Mouse (Mus musculus): ENCODE measurements around the gene Dnal1. TPM values are rescaled to one million over a fixed set of nuclear protein-coding genes. Genes with fewer than 3 reads are reported as not detected.
A peak's percentile ranks its signal among the peaks of the same experiment; 100 is the strongest.

Dnal1 gene
- total and polyA plus RNA-seq, 3 experiments = 1.3 to 1.7 TPM; not detected in 1

DNA sequence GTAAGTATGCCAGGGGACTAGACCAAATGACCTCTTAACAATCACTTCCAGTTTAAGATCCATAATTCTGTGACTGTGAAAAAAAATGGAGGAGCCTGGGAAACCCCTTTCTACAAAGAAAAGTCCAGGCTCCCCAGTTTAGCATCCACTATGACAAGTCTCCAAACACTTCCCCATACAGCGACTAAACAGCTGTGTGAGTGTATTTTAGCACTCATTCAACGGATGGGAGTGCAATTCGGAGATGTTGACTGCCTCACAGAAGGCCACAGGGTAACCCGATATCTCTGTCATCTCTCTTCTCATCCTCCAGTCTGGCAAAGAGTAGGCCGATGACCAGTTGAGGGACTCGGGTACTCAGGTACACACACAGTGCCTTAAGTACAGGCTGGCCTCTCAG is 81.0 kb downstream of the Dnal1 start:
- Histone ChIP-seq H3K36me3 (ENCODE audit: control insufficient read depth in 1 of 2, insufficient read depth in 2 of 2, low read length in 2 of 2) (peaks cover 1 to 16% of the 10 kb centered on the region in 2 experiments; a peak in 3 of 4 replicates), H3K9me3 (replicated peaks; ENCODE audit: insufficient read depth, low read length) (no peaks in the 10 kb centered on the region), H3K79me2 (ENCODE audit: control insufficient read depth, insufficient read depth, low read length, poor library complexity) (peaks cover 51% of the 10 kb centered on the region), H3K4me3 (ENCODE audit: control insufficient read depth in 1 of 2, insufficient read depth in 1 of 2, low read depth in 2 of 2, low read length in 2 of 2) (no peak overlapping the region), H3K27me3 (ENCODE audit: control insufficient read depth in 1 of 2, insufficient read depth in 2 of 2, low read length in 2 of 2) (no peaks in the 10 kb centered on the region), H3K4me1 (ENCODE audit: control insufficient read depth in 1 of 2, insufficient read depth in 2 of 2, low read length in 2 of 2) (peaks cover 5 to 15% of the 10 kb centered on the region in 2 experiments; a peak in 3 of 4 replicates), H3K27ac (ENCODE audit: control insufficient read depth, low read depth, low read length) (peak overlapping the region; percentile 92; the same call in 1 of the 2 replicates), H3K9ac (ENCODE audit: control insufficient read depth, low read depth, low read length, poor library complexity, severe bottlenecking) (peak overlapping the region; percentile 83)
- peak; percentile 38 for DNase-seq (ENCODE audit: low read depth, low spot score)
- TF ChIP-seq NELFE (IDR thresholded peaks at IDR 0.05; ENCODE audit: low read depth, low read length) (0 out of 2 replicates have a peak, but pooled peaks have one; percentile 19), SMC3 (IDR thresholded peaks at IDR 0.05; ENCODE audit: low read depth, low read length) (no peak), USF2 (IDR thresholded peaks at IDR 0.05; ENCODE audit: borderline replicate concordance in 1 of 2, insufficient read depth in 1 of 2, low read depth in 1 of 2, low read length in 2 of 2) (no peak), ZC3H11A (IDR thresholded peaks at IDR 0.05; ENCODE audit: low read depth, low read length) (no peak), BHLHE40 (IDR thresholded peaks at IDR 0.05; ENCODE audit: borderline replicate concordance, low read depth, low read length) (no peak), SIN3A (IDR thresholded peaks at IDR 0.05; ENCODE audit: low read length) (no peak), UBTF (IDR thresholded peaks at IDR 0.05; ENCODE audit: borderline replicate concordance, insufficient read depth, low read depth, low read length) (no peak), POLR2AphosphoS2 (IDR thresholded peaks at IDR 0.05; ENCODE audit: low read length) (no peak)

Other genes with a start within 250 kb of the Dnal1 start
- 8.4 and 10.6 TPM in 2 replicates for gene Numb, start 192.4 kb upstream of the Dnal1 start, total RNA-seq (2012; rRNA removed)
- 10 to 100 TPM in 1 of 2 experiments, not detected in 1; 14.6 TPM for gene Numb, start 192.4 kb upstream of the Dnal1 start, polyA plus RNA-seq (2012; ENCODE audit: insufficient read depth in 1 of 2, insufficient read length in 2 of 2, low read depth in 1 of 2, low replicate concordance in 2 of 2, missing spikeins in 1 of 2)
- 43.4 and 46.6 TPM in 2 replicates for gene Riox1, start 163.8 kb upstream of the Dnal1 start, total RNA-seq (2012; rRNA removed)
- 10 to 100 TPM in 1 of 2 experiments, not detected in 1; 47.1 TPM for gene Riox1, start 163.8 kb upstream of the Dnal1 start, polyA plus RNA-seq (2012; ENCODE audit: insufficient read depth in 1 of 2, insufficient read length in 2 of 2, low read depth in 1 of 2, low replicate concordance in 2 of 2, missing spikeins in 1 of 2)
- gene Heatr4, start 129.5 kb upstream of the Dnal1 start, total RNA-seq (2012; rRNA removed) = not detected in 2 replicates
- under 1 TPM in 1 of 2 experiments, not detected in 1; 0.03 TPM for gene Heatr4, start 129.5 kb upstream of the Dnal1 start, polyA plus RNA-seq (2012; ENCODE audit: insufficient read depth in 1 of 2, insufficient read length in 2 of 2, low read depth in 1 of 2, low replicate concordance in 2 of 2, missing spikeins in 1 of 2)
- 9.8 and 14.6 TPM in 2 replicates for gene Acot2, start 126.5 kb upstream of the Dnal1 start, total RNA-seq (2012; rRNA removed)
- gene Acot2, start 126.5 kb upstream of the Dnal1 start, polyA plus RNA-seq (2012; ENCODE audit: insufficient read depth in 1 of 2, insufficient read length in 2 of 2, low read depth in 1 of 2, low replicate concordance in 2 of 2, missing spikeins in 1 of 2) = 10 to 100 TPM in 1 of 2 experiments, not detected in 1; 13.0 TPM
- 1.5 and 1.9 TPM in 2 replicates for gene Acot1, start 104.9 kb upstream of the Dnal1 start, total RNA-seq (2012; rRNA removed)
- 10 to 100 TPM in 1 of 2 experiments, not detected in 1; 12.7 TPM for gene Acot1, start 104.9 kb upstream of the Dnal1 start, polyA plus RNA-seq (2012; ENCODE audit: insufficient read depth in 1 of 2, insufficient read length in 2 of 2, low read depth in 1 of 2, low replicate concordance in 2 of 2, missing spikeins in 1 of 2)
- 0.08 TPM in 1 of 2 replicates, not detected in the other for gene Acot4, start 76.0 kb upstream of the Dnal1 start, total RNA-seq (2012; rRNA removed)
- under 1 TPM in 1 of 2 experiments, not detected in 1; 0.08 TPM for gene Acot4, start 76.0 kb upstream of the Dnal1 start, polyA plus RNA-seq (2012; ENCODE audit: insufficient read depth in 1 of 2, insufficient read length in 2 of 2, low read depth in 1 of 2, low replicate concordance in 2 of 2, missing spikeins in 1 of 2)
- not detected in 2 replicates for gene Gm49366, start 75.4 kb upstream of the Dnal1 start, total RNA-seq (2012; rRNA removed)
- not detected for gene Gm49366, start 75.4 kb upstream of the Dnal1 start, polyA plus RNA-seq (2012; ENCODE audit: insufficient read depth in 1 of 2, insufficient read length in 2 of 2, low read depth in 1 of 2, low replicate concordance in 2 of 2, missing spikeins in 1 of 2)
- gene Acot3, start 62.2 kb upstream of the Dnal1 start, total RNA-seq (2012; rRNA removed) = not detected in 2 replicates
- gene Acot3, start 62.2 kb upstream of the Dnal1 start, polyA plus RNA-seq (2012; ENCODE audit: insufficient read depth in 1 of 2, insufficient read length in 2 of 2, low read depth in 1 of 2, low replicate concordance in 2 of 2, missing spikeins in 1 of 2) = not detected
- gene Acot5, start 45.0 kb upstream of the Dnal1 start, total RNA-seq (2012; rRNA removed) = not detected in 2 replicates
- not detected for gene Acot5, start 45.0 kb upstream of the Dnal1 start, polyA plus RNA-seq (2012; ENCODE audit: insufficient read depth in 1 of 2, insufficient read length in 2 of 2, low read depth in 1 of 2, low replicate concordance in 2 of 2, missing spikeins in 1 of 2)
- gene Acot6, start 13.7 kb upstream of the Dnal1 start, total RNA-seq (2012; rRNA removed) = 2.7 and 3.2 TPM in 2 replicates
- gene Acot6, start 13.7 kb upstream of the Dnal1 start, polyA plus RNA-seq (2012; ENCODE audit: insufficient read depth in 1 of 2, insufficient read length in 2 of 2, low read depth in 1 of 2, low replicate concordance in 2 of 2, missing spikeins in 1 of 2) = 1 to 10 TPM in 1 of 2 experiments, not detected in 1; 3.3 TPM
- gene Pnma1, start 34.1 kb downstream of the Dnal1 start, total RNA-seq (2012; rRNA removed) = 0.10 and 0.31 TPM in 2 replicates
- under 1 TPM in 1 of 2 experiments, not detected in 1; 0.46 TPM for gene Pnma1, start 34.1 kb downstream of the Dnal1 start, polyA plus RNA-seq (2012; ENCODE audit: insufficient read depth in 1 of 2, insufficient read length in 2 of 2, low read depth in 1 of 2, low replicate concordance in 2 of 2, missing spikeins in 1 of 2)
- 7.7 TPM in 2 replicates for gene Elmsan1, start 104.5 kb downstream of the Dnal1 start, total RNA-seq (2012; rRNA removed)
- gene Elmsan1, start 104.5 kb downstream of the Dnal1 start, polyA plus RNA-seq (2012; ENCODE audit: insufficient read depth in 1 of 2, insufficient read length in 2 of 2, low read depth in 1 of 2, low replicate concordance in 2 of 2, missing spikeins in 1 of 2) = 10 to 100 TPM in 1 of 2 experiments, not detected in 1; 25.3 TPM
- 32.6 and 33.0 TPM in 2 replicates for gene Ptgr2, start 170.9 kb downstream of the Dnal1 start, total RNA-seq (2012; rRNA removed)
- 10 to 100 TPM in 1 of 2 experiments, not detected in 1; 35.9 TPM for gene Ptgr2, start 170.9 kb downstream of the Dnal1 start, polyA plus RNA-seq (2012; ENCODE audit: insufficient read depth in 1 of 2, insufficient read length in 2 of 2, low read depth in 1 of 2, low replicate concordance in 2 of 2, missing spikeins in 1 of 2)
- gene Zfp410, start 202.5 kb downstream of the Dnal1 start, total RNA-seq (2012; rRNA removed) = 45.5 and 45.7 TPM in 2 replicates
- gene Zfp410, start 202.5 kb downstream of the Dnal1 start, polyA plus RNA-seq (2012; ENCODE audit: insufficient read depth in 1 of 2, insufficient read length in 2 of 2, low read depth in 1 of 2, low replicate concordance in 2 of 2, missing spikeins in 1 of 2) = 100 to 1,000 TPM; 182 to 189 TPM
- gene Coq6, start 247.3 kb downstream of the Dnal1 start, total RNA-seq (2012; rRNA removed) = 33.4 and 35.2 TPM in 2 replicates
- 10 to 100 TPM in 1 of 2 experiments, not detected in 1; 47.1 TPM for gene Coq6, start 247.3 kb downstream of the Dnal1 start, polyA plus RNA-seq (2012; ENCODE audit: insufficient read depth in 1 of 2, insufficient read length in 2 of 2, low read depth in 1 of 2, low replicate concordance in 2 of 2, missing spikeins in 1 of 2)
- gene Fam161b, start 247.5 kb downstream of the Dnal1 start, total RNA-seq (2012; rRNA removed) = 0.46 and 0.85 TPM in 2 replicates
- 1 to 10 TPM in 1 of 2 experiments, not detected in 1; 1.1 TPM for gene Fam161b, start 247.5 kb downstream of the Dnal1 start, polyA plus RNA-seq (2012; ENCODE audit: insufficient read depth in 1 of 2, insufficient read length in 2 of 2, low read depth in 1 of 2, low replicate concordance in 2 of 2, missing spikeins in 1 of 2)